8 mouse cellular contexts compared by ENCODE assay signal in the genomic region with DNA sequence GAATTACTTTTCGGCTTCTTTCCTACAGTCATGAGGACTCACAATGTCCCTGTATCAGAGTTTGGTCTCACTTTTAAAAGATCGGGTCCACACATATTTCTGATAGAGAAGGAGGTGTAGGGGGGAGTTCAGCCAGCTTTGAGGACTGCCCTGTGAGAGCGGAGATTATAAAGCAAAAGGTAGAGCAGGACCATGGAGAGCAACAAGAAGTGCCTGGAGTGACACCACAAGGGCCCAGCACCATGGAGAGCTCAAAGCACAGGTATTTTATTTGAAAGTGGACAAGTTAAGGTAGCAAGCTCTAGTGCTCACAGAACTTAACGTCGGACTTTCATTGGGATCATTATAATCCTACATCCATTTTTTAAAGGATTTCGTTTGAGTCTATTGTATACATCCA. TPM values are rescaled to one million over a fixed set of nuclear protein-coding genes. Genes with fewer than 3 reads are reported as not detected.
DNase-seq lines count a peak whose midpoint lies in the region; ATAC-seq lines count a peak whose summit lies in the region.

No protein-coding gene starts in this region.

- no peaks in the 10 kb centered on the region for H3K9me3 ChIP-seq in embryonic facial prominence, embryonic 10.5 days
- H3K9me3 ChIP-seq in forebrain, embryonic 11.5 days (ENCODE audit: control insufficient read depth, low read length): no peaks in the 10 kb centered on the region

- peaks cover 12% of the 10 kb centered on the region for H3K4me1 ChIP-seq in embryonic facial prominence, embryonic 10.5 days
- no peaks in the 10 kb centered on the region; the same call in 1 of the 2 replicates for H3K4me1 ChIP-seq in forebrain, embryonic 11.5 days (replicated peaks; ENCODE audit: control insufficient read depth, insufficient read depth, low read length)

- no peak overlapping the region for H3K27ac ChIP-seq in embryonic facial prominence, embryonic 10.5 days (replicated peaks)
- H3K27ac ChIP-seq in forebrain, embryonic 11.5 days (ENCODE audit: low read depth, low read length): no peak overlapping the region

- H3K36me3 ChIP-seq in embryonic facial prominence, embryonic 10.5 days (replicated peaks): no peaks in the 10 kb centered on the region
- H3K36me3 ChIP-seq in splenic B cell, adult 2 months (ENCODE audit: control insufficient read depth, insufficient read depth, low read length, poor library complexity, severe bottlenecking): no peaks in the 10 kb centered on the region
- H3K36me3 ChIP-seq in forebrain, embryonic 11.5 days (ENCODE audit: control insufficient read depth, insufficient read depth, low read length): no peaks in the 10 kb centered on the region

- H3K4me3 ChIP-seq in embryonic facial prominence, embryonic 10.5 days: no peak overlapping the region
- H3K4me3 ChIP-seq in forebrain, embryonic 11.5 days (ENCODE audit: low read depth, low read length): no peak overlapping the region

- H3K27me3 ChIP-seq in embryonic facial prominence, embryonic 10.5 days (replicated peaks; ENCODE audit: low read depth, poor library complexity, severe bottlenecking): peaks cover 15% of the 10 kb centered on the region
- H3K27me3 ChIP-seq in splenic B cell, adult 2 months (ENCODE audit: control insufficient read depth, insufficient read depth, low read length, poor library complexity, severe bottlenecking): no peaks in the 10 kb centered on the region; the same call in 1 of the 2 replicates
- no peaks in the 10 kb centered on the region for H3K27me3 ChIP-seq in forebrain, embryonic 11.5 days (ENCODE audit: control insufficient read depth, insufficient read depth, low read length)

- ATAC-seq in forebrain, embryonic 11.5 days (replicated peaks; ENCODE audit: low FRiP score): no peak
- no peak for ATAC-seq in megakaryocyte, adult 5-6 weeks (ENCODE audit: poor library complexity, severe bottlenecking)

- 38% methylated on average over 6 of the region's 6 CpGs for WGBS in embryonic facial prominence, embryonic 10.5 days
- WGBS in forebrain, embryonic 11.5 days: 45% methylated on average over 6 of the region's 6 CpGs

- H3K4me2 ChIP-seq in forebrain, embryonic 11.5 days (ENCODE audit: low read depth, low read length, severe bottlenecking): no peak overlapping the region

- H3K9ac ChIP-seq in forebrain, embryonic 11.5 days (ENCODE audit: low read length): no peak overlapping the region

- DNase-seq in retina, embryonic 14.5 days (ENCODE audit: low spot score): peak; percentile 23
- DNase-seq in retina, postnatal 1 day: no peak
- peak; percentile 76 for DNase-seq in embryonic facial prominence, embryonic 10.5 days (ENCODE audit: low spot score)
- peak; percentile 51 to 74 for DNase-seq in kidney, postnatal 25 days
- peak; percentile 50 for DNase-seq in splenic B cell, adult 2 months (ENCODE audit: low read depth, low spot score)
- DNase-seq in forebrain, embryonic 11.5 days (ENCODE audit: low spot score): no peak
- DNase-seq in layer of hippocampus, adult 18-20 months (ENCODE audit: low spot score in 2 of 2): no peak

RNA-seq across cellular contexts. Expression of a gene that starts 5.8 kb away (rescaled TPM):
- polyA plus RNA-seq in embryonic facial prominence, embryonic 10.5 days (2016; fragmentation: Nextera tagmentation; extraction: Ambion mirVana): 1.6 and 2.0 TPM in 2 replicates
- 15.6 and 16.0 TPM in 2 replicates for polyA plus RNA-seq in forebrain, embryonic 11.5 days (2014; fragmentation: Nextera tagmentation; extraction: Ambion mirVana)
- 100 to 1,000 TPM; 357 to 369 TPM for total RNA-seq in layer of hippocampus, adult 18-20 months (2021)
- 1.5 and 2.1 TPM in 2 replicates for total RNA-seq in megakaryocyte, adult 5-6 weeks (2015)
- total RNA-seq in megakaryocyte, adult 5-6 weeks (2017): 0.51 and 5.2 TPM in 2 replicates

RNA-seq across cellular contexts. Expression of a gene that starts 11.0 kb away (rescaled TPM):
- polyA plus RNA-seq in embryonic facial prominence, embryonic 10.5 days (2016; fragmentation: Nextera tagmentation; extraction: Ambion mirVana): 3.8 and 3.9 TPM in 2 replicates
- polyA plus RNA-seq in forebrain, embryonic 11.5 days (2014; fragmentation: Nextera tagmentation; extraction: Ambion mirVana): 4.3 and 5.8 TPM in 2 replicates
- total RNA-seq in layer of hippocampus, adult 18-20 months (2021): 1 to 10 TPM; 3.1 to 3.3 TPM
- 56.4 and 68.1 TPM in 2 replicates for total RNA-seq in megakaryocyte, adult 5-6 weeks (2015)
- 91.8 and 109 TPM in 2 replicates for total RNA-seq in megakaryocyte, adult 5-6 weeks (2017)

RNA-seq across cellular contexts. Expression of a gene that starts 28.1 kb away (rescaled TPM):
- polyA plus RNA-seq in embryonic facial prominence, embryonic 10.5 days (2016; fragmentation: Nextera tagmentation; extraction: Ambion mirVana): 1.2 and 1.6 TPM in 2 replicates
- polyA plus RNA-seq in forebrain, embryonic 11.5 days (2014; fragmentation: Nextera tagmentation; extraction: Ambion mirVana): 3.8 and 4.5 TPM in 2 replicates
- total RNA-seq in layer of hippocampus, adult 18-20 months (2021): 10 to 100 TPM; 55.2 to 58.1 TPM
- 1.0 and 1.8 TPM in 2 replicates for total RNA-seq in megakaryocyte, adult 5-6 weeks (2015)
- total RNA-seq in megakaryocyte, adult 5-6 weeks (2017): 0.40 and 1.0 TPM in 2 replicates

Comparison
In these comparisons a context has a peak if more than half of its experiments do, and no peak if none do; other contexts are left out.
1. DNase-seq: peak in retina, embryonic 14.5 days (single experiment), embryonic facial prominence, embryonic 10.5 days (single experiment), kidney, postnatal 25 days (2 of 2) and splenic B cell, adult 2 months (single experiment); none in retina, postnatal 1 day (single experiment), forebrain, embryonic 11.5 days (single experiment) and layer of hippocampus, adult 18-20 months (0 of 2).
2. RNA of a gene that starts 5.8 kb away (total RNA-seq): 357 to 369 TPM in layer of hippocampus, adult 18-20 months; 0.51 to 5.2 TPM in megakaryocyte, adult 5-6 weeks; every median in the first group is over 10 times any median in the second.
3. RNA of a gene that starts 11.0 kb away (total RNA-seq): 56.4 to 109 TPM in megakaryocyte, adult 5-6 weeks; 3.1 to 3.3 TPM in layer of hippocampus, adult 18-20 months; every median in the first group is over 10 times any median in the second.
4. RNA of a gene that starts 28.1 kb away (total RNA-seq): 55.2 to 58.1 TPM in layer of hippocampus, adult 18-20 months; 0.40 to 1.8 TPM in megakaryocyte, adult 5-6 weeks; every median in the first group is over 10 times any median in the second.